Mouse (Mus musculus) spleen, postnatal 36 days (tissue): Measurements from ENCODE around the gene Fam19a3.

ENCODE experiments used
- DNase-seq, 2 experiments: peaks; one replicate each; pipeline ENCODE4 v3.0.0; 2022; ENCODE audit warnings: low spot score in 2 of 2, mixed read lengths in 1 of 2

Gene Fam19a3

DNA sequence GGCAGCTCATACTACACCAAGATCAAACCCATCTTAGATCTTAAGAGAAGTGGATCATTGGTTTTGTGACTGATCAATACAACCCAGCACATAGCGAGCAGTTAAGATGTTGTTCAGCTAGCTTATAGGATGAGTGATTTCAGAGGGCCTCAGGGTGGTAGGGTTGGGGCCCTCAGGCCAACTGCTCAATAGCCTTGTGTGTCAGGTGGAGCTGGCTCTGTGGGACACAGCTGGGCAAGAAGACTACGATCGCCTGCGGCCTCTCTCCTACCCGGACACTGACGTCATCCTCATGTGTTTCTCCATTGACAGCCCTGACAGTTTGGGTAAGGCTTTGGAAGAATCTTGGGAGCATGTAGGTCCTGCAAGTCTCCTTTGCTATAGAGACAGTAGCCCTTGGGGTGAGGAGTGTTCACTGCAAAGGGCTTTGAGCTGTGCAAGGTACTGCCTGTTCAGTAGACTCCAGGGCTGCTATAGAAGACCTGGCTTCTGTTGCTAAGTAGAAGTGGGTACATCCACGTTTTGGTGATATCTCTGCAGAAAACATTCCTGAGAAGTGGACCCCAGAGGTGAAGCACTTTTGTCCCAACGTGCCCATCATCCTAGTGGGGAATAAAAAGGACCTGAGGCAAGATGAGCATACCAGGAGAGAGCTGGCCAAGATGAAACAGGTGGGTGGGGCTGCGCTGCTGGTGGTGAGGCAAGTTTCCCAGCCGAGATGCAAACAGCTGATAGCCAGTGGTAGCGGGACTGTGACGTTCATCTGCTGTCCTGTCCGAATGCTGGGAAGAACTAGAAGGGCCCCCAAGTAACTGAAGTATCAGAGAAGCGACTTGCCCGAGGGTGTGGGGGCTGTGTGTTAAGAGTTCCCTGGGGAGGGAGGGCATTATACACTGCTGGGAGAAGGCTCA is 11.0 kb upstream of the Fam19a3 start:
- no peak for DNase-seq

- DNase-seq: no peak
Measured at GRCm38 (mm10) chr3:104791671-104792070, 10.0 kb upstream of the Fam19a3 start.

GRCm38 (mm10) chr3:104791017-104791416 is 9.4 kb upstream of the Fam19a3 start:
- no peak for DNase-seq

DNA sequence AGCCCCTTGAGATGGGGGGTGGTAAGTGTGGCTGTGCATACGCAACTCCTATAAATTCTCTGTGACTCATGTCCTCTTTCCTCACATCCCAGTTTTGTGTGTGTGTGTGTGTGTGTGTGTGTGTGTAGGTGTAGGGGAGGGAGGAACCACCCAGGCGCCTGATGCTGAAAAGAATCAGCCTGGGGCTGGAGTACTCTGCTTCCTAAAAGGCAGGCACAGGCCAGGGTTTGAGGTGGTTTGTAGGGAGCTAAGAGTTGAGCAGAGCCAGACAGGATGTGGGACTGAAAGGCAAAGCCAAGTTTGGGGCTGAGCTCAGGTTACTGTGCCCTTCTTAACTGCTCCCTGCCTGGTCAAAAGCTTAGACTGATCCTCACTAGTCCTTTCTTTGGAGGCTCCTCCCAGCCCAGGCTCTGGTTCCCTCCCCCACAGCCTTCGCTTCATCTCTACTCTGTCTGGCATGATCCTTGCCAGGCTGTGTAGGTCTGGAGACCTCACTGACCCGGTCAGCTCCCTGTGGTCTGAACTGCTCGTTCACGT is 8.8 kb upstream of the Fam19a3 start:
- no peak for DNase-seq

- DNase-seq: no peak
Measured at GRCm38 (mm10) chr3:104789822-104790221, 8.2 kb upstream of the Fam19a3 start.

DNA sequence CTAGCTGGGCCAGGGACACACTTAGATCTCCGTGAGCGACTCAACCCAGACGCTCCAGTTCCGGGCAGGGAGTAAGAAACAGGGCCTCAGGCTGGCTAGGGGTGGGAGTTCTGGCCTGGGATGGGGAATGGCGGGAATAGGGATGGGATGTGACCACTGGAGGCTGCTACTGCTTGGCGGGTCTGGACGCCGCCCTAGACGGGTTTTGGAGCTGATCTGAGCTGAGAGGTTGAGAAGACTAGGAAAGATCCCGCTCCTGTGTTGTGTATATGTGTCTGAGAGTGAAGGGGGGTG is 7.6 kb upstream of the Fam19a3 start:
- no peak for DNase-seq

GRCm38 (mm10) chr3:104788561-104789311 is 7.1 kb upstream of the Fam19a3 start:
- DNase-seq: peak; percentile 38 to 50

DNA sequence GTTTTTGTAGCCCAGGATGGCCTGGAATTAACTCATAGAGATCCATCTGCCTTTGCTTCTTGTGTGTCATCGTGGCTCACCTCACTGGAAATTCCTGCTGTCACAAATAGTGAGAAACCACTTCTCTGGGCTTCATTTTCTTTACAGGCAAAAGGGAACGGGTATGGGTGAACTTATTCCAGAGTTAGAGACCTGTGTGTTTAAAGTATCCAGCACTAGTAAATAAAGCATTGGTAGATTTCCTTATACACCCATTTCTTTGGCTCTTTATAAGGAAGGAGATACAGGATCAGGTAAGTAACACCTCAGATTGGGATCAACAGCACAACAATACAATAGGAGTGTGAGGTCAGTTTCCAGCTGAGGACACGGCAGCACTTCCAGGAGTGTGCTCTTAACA is 6.4 kb upstream of the Fam19a3 start, which contains the start of gene Rhoc:
Gene Rhoc, plus strand, starts transcription at position 301 of the 400 bp plus-strand sequence.
- DNase-seq: no peak

GRCm38 (mm10) chr3:104785284-104785683 is 3.6 kb upstream of the Fam19a3 start:
- DNase-seq: no peak

DNA sequence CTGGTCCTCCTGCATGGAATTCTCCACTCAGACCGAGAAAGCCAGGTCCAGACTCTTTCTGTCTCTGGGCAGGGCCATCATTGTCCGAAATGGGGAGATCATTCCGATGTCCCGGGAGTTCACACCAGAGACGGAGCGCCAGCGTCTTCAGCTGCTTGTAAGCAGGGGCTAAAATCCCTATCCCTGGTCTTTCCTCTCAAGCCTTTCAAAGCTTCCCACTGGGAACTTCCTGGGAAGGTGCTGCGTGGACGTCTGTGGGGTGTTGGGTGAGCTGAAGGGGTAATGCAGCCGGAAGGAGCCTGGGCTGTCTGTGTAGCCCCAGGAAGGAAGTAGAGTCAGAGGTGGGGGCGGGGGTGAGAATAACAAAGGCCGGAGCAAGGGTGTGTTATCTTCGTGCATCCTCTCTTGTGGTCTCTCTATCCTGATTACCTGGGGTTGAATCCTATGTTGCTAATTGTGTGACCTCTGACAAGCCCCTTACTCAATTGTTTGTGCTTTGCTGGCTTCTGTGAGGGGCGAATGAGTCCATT is 2.4 kb upstream of the Fam19a3 start:
- DNase-seq: no peak

GRCm38 (mm10) chr3:104782061-104782681 is 531 bp upstream of the Fam19a3 start:
- DNase-seq: no peak

GRCm38 (mm10) chr3:104780561-104781420 is 849 bp downstream of the Fam19a3 start, which contains the start of gene Ppm1j:
Gene Ppm1j (plus strand): TSS chr3:104781056.
- peak; percentile 47 to 49 for DNase-seq

GRCm38 (mm10) chr3:104779949-104780348 is 1.7 kb downstream of the Fam19a3 start:
- peak; percentile 43 to 48 for DNase-seq

DNA sequence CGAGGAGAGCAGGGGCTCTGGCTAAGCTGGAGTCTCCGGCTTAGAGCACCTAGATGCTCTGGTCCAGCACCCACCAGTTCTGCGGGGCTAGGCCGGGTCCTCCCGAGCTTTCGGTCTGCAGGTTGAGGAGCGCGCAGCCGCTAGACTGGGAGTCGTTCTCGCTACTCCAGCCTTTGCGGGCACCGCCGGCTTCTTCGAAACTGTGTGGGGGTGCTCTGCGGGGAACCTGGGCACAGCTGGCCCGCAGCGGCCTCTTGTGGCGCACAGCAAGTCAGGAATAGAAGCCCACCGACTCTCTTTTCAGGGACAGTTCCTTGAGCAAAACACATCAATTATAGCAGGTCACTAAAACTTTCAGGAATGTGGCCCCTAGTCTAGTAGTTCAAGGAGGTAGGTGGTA is 4.3 kb downstream of the Fam19a3 start:
- DNase-seq: no peak

- no peak for DNase-seq
Measured at GRCm38 (mm10) chr3:104773301-104773700, 8.3 kb downstream of the Fam19a3 start.

GRCm38 (mm10) chr3:104771460-104771859 is 10.2 kb downstream of the Fam19a3 start:
- no peak for DNase-seq

GRCm38 (mm10) chr3:104770918-104771317 is 10.7 kb downstream of the Fam19a3 start:
- no peak for DNase-seq

DNA sequence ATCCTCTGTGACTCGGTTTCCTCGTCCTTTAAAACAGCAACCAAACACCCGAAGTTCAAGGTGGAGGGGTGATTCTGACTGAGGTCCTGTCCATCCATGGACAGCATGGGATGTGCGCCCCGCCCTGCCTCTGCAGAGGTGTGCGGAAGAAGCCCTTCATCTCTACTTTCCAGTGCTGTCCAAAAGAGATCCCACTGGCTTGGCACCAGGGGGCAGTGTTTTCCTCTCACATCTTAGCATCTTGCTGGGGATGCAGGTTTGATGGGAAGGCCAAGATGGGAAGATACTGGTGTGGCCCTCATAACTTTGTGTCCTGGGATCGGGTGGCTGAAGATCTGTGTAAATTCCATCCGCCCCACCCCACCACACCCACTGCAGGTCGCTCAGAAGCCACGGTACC is 11.6 kb downstream of the Fam19a3 start:
- DNase-seq: no peak

- no peak for DNase-seq
Measured at GRCm38 (mm10) chr3:104769135-104769534, 12.5 kb downstream of the Fam19a3 start.

- DNase-seq: no peak
Measured at GRCm38 (mm10) chr3:104767716-104768115, 13.9 kb downstream of the Fam19a3 start.

DNA sequence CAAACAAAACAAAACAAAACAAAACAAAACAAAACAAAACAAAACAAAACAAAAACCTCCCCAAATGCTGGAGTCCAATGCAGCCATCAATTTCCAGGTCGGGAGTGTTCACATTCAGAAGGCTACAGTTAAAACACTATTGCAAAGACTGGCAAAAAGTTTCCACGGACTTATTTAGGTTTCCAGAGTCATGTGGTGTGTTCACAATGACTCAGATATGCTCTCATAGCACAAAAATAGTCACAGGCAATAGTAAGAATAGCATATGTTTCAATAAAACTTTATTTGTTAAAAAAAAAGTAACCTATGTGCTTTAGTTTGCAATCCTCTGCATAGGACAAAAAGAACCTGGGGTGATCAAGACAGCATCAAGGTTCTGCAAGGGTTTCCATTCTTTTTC is 14.5 kb downstream of the Fam19a3 start:
- DNase-seq: no peak
